ENCODE assay signal across 21 mouse cellular contexts in the genomic region with DNA sequence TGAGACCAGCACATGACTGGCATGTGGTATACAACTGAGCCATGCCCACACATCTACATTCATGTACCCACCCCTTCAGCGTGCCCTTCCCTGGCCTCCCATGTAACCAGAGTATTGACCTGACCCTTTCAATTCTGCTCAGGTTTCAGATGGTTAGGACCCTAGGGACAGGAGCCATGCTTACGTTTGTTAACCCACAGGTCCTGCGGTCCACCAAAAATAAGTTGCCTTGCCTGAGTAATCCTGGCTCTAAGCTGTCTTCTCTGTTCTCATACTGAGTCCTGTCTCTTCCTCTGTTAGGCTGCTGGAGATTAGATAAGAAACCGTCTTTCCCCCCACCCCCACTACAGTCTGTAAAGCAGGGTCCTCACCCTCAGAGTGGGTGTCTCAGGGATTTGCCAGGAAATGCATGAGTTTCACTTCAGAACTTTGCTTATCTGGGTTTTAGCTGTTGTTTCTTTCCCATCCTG. TPM values are rescaled to one million over a fixed set of nuclear protein-coding genes. Genes with fewer than 3 reads are reported as not detected.
DNase-seq lines count a peak whose midpoint lies in the region; ATAC-seq and TF ChIP-seq lines count a peak whose summit lies in the region.
"Had no signal": no experiment of that assay in that cellular context is flagged by ENCODE, and none has a peak within 500 bp of the region (broad histone marks: within the 10 kb centered on the region; RNA-seq: fewer than 3 reads in every experiment).

No protein-coding gene starts in this region.

- DNase-seq in G1E (ENCODE audit: low spot score): peak; percentile 23
- peak; percentile 73 for DNase-seq in induced T-regulatory cell, adult 2 months (ENCODE audit: low read depth)
- no peak for DNase-seq in liver, postnatal 0 days
- DNase-seq in right cerebral cortex, postnatal 14 days: no peak
- DNase-seq in testis, postnatal 14 days (ENCODE audit: low spot score): no peak
- DNase-seq: adrenal gland, adult 2 months; cerebellum, adult 18-20 months; cerebellum, postnatal 25 days; forebrain, postnatal 0 days; gastrocnemius, postnatal 36 days; heart, adult 2 months; kidney, adult 11 months; lung, postnatal 4 days had no signal

- no peak overlapping the region for H3K4me2 ChIP-seq in liver, postnatal 0 days (ENCODE audit: low read depth, low read length)
- H3K4me2 ChIP-seq: embryonic facial prominence, embryonic 12.5 days had no signal

- no peak for TF ChIP-seq EP300 in liver, postnatal 0 days (IDR thresholded peaks at IDR 0.05; ENCODE audit: low read depth)

- no peak for TF ChIP-seq CTCF in G1E (IDR thresholded peaks at IDR 0.05; ENCODE audit: low read depth, low read length)
- TF ChIP-seq CTCF in liver, postnatal 0 days (IDR thresholded peaks at IDR 0.05; ENCODE audit: low read depth): no peak

- no peaks in the 10 kb centered on the region for H3K27me3 ChIP-seq in megakaryocyte, embryonic 14.5 days (replicated peaks)
- no peaks in the 10 kb centered on the region for H3K27me3 ChIP-seq in G1E (ENCODE audit: insufficient read depth, low read length)
- no peaks in the 10 kb centered on the region for H3K27me3 ChIP-seq in liver, postnatal 0 days (ENCODE audit: insufficient read depth, low read length)
- H3K27me3 ChIP-seq: embryonic facial prominence, embryonic 12.5 days had no signal

- H3K4me3 ChIP-seq in megakaryocyte, embryonic 14.5 days (replicated peaks): peak overlapping the region; percentile 26
- H3K4me3 ChIP-seq in G1E (ENCODE audit: low read depth, low read length): no peak overlapping the region; the same call in 1 of the 2 replicates
- H3K4me3 ChIP-seq in liver, postnatal 0 days (ENCODE audit: low read depth, low read length): no peak overlapping the region
- H3K4me3 ChIP-seq: embryonic facial prominence, embryonic 12.5 days; heart, adult 2 months; left cerebral cortex, adult 2 months; midbrain, embryonic 10.5 days; myocyte had no signal

- peaks cover 72% of the 10 kb centered on the region for H3K4me1 ChIP-seq in megakaryocyte, embryonic 14.5 days
- H3K4me1 ChIP-seq in G1E (ENCODE audit: insufficient read depth, low read depth, low read length): peaks cover 95% of the 10 kb centered on the region
- H3K4me1 ChIP-seq in liver, postnatal 0 days (ENCODE audit: insufficient read depth): peaks cover 55% of the 10 kb centered on the region
- H3K4me1 ChIP-seq: embryonic facial prominence, embryonic 12.5 days; midbrain, embryonic 10.5 days had no signal

- H3K9me3 ChIP-seq in megakaryocyte, embryonic 14.5 days: no peaks in the 10 kb centered on the region
- H3K9me3 ChIP-seq in G1E (replicated peaks): no peaks in the 10 kb centered on the region
- H3K9me3 ChIP-seq in liver, postnatal 0 days (ENCODE audit: low read length): no peaks in the 10 kb centered on the region
- H3K9me3 ChIP-seq: embryonic facial prominence, embryonic 12.5 days; midbrain, embryonic 10.5 days had no signal

- no peak overlapping the region for H3K9ac ChIP-seq in liver, postnatal 0 days (replicated peaks)
- H3K9ac ChIP-seq: embryonic facial prominence, embryonic 12.5 days; forebrain, postnatal 0 days had no signal

- ATAC-seq in megakaryocyte, adult 5-6 weeks (ENCODE audit: poor library complexity, severe bottlenecking): no peak
- ATAC-seq in G1E (ENCODE audit: extremely low read depth, insufficient number of reproducible peaks, low FRiP score, poor library complexity, severe bottlenecking): no peak
- ATAC-seq in liver, postnatal 0 days: no peak
- ATAC-seq: forebrain, postnatal 0 days; midbrain, embryonic 16.5 days had no signal

- 50% methylated on average over 4 of the region's 4 CpGs for whole genome bisulfite sequencing in liver, postnatal 0 days (ENCODE audit: insufficient replicate concordance)

- H3K27ac ChIP-seq in liver, postnatal 0 days (ENCODE audit: low read depth): peak overlapping the region; percentile 31; the same call in 1 of the 2 replicates
- H3K27ac ChIP-seq: embryonic facial prominence, embryonic 12.5 days; heart, adult 2 months; kidney, postnatal 0 days; left cerebral cortex, adult 2 months; midbrain, embryonic 10.5 days had no signal

- peaks cover 52% of the 10 kb centered on the region for H3K36me3 ChIP-seq in megakaryocyte, embryonic 14.5 days (replicated peaks; ENCODE audit: low read length)
- peaks cover 89% of the 10 kb centered on the region for H3K36me3 ChIP-seq in G1E (replicated peaks)
- peaks cover 6% of the 10 kb centered on the region; the same call in 1 of the 2 replicates for H3K36me3 ChIP-seq in liver, postnatal 0 days (replicated peaks; ENCODE audit: insufficient read depth, low read length)
- H3K36me3 ChIP-seq: embryonic facial prominence, embryonic 12.5 days; midbrain, embryonic 10.5 days had no signal

RNA-seq across cellular contexts. Expression of gene Ikzf1, which starts 42.0 kb away (rescaled TPM):
- polyA plus RNA-seq in megakaryocyte, embryonic 14.5 days (2012; ENCODE audit: insufficient read depth, low replicate concordance): 15.2 and 18.0 TPM in 2 replicates
- total RNA-seq in megakaryocyte, adult 5-6 weeks (2015): 217 and 226 TPM in 2 replicates
- total RNA-seq in megakaryocyte, adult 5-6 weeks (2017): 80.8 and 104 TPM in 2 replicates
- total RNA-seq in G1E (2014; fragmentation: Nextera tagmentation) (143 and 149 TPM in 2 replicates), G1E (2017) (60.5 and 70.1 TPM in 2 replicates)
- 214 and 245 TPM in 2 replicates for polyA plus RNA-seq in G1E (2012)
- polyA plus RNA-seq in liver, postnatal 0 days (2015; fragmentation: Nextera tagmentation; extraction: Ambion mirVana): 11.6 and 12.5 TPM in 2 replicates

Comparison
In these comparisons a context has a peak if more than half of its experiments do, and no peak if none do; other contexts are left out.
1. DNase-seq: peak in G1E (single experiment) and induced T-regulatory cell, adult 2 months (single experiment); none in liver, postnatal 0 days (single experiment), right cerebral cortex, postnatal 14 days (single experiment) and testis, postnatal 14 days (single experiment).
2. RNA of gene Ikzf1, which starts 42.0 kb away (polyA plus RNA-seq): 214 to 245 TPM in G1E; 15.2 to 18.0 TPM in megakaryocyte, embryonic 14.5 days and 11.6 to 12.5 TPM in liver, postnatal 0 days; every median in the first group is over 10 times any median in the second.